Mouse (Mus musculus): ENCODE data around the gene Ror1. TPM values are rescaled to one million over a fixed set of nuclear protein-coding genes. Genes with fewer than 3 reads are reported as not detected.
A peak's percentile ranks its signal among the peaks of the same experiment; 100 is the strongest.

Ror1 gene
- total RNA-seq (2021) = 1 to 10 TPM; 3.6 to 3.7 TPM
- long read RNA-seq, experiment 1, partial matches to known transcripts = 1 of 2 reads
- long read RNA-seq, experiment 1, other reads (novel, unspliced or antisense) = 1 of 2 reads
- long read RNA-seq, experiment 2 = 0 reads

GRCm38 (mm10) chr4:100095685-100096595 lies at the start of gene Ror1:
Gene Ror1 (plus strand): TSS chr4:100095791.
- DNase-seq = peak; percentile 90 to 95

DNA sequence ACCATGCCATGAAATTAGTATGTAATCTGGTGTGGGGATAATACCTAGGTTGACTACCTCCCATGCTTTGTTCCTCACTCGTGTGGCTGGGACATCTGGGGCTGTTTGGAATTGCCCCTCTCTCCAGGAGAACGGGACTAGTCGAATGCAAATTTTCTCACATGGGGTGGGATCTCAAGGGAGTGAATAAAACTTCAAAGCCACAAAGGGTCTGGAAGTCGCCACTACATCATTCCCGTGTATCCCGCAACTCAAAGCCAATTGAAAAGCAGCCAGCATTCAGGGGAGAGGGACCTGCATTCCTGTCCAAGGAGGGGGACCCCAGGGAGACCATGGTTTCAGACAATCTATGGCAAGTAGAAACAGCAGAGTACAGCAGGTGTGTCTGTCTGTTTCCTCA lies 48.5 kb upstream of the Ror1 start:
- DNase-seq = no peak

DNA sequence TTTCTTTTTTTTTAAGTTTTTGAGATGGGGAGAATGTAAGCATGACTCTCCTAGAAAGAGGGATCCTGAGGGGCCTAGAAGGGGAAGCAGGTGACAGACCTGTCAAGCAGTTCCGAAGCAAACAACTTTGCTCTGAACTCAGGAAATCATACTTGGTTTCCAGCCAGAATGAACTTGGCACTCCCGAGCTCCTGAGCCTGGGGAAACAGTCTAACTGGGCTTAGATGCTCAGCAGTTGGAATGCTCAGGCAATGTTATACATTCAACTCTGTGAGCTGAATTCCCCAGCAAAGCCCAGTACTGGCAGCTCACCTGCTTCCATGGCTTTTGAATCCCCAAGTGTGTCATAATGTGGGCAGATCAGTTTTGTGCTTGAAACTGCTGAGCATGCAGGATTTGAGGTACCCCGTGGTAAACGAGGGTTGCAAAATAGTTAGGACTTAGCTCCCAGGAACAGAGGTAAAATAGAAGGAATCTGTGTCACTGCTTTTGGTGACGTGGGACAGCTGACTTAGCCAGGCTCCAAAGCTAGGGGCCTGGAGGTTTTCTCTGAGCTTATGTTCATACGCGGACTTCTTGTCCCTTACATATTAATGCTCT lies 47.1 kb upstream of the Ror1 start:
- DNase-seq = peak; percentile 39 to 43

DNA sequence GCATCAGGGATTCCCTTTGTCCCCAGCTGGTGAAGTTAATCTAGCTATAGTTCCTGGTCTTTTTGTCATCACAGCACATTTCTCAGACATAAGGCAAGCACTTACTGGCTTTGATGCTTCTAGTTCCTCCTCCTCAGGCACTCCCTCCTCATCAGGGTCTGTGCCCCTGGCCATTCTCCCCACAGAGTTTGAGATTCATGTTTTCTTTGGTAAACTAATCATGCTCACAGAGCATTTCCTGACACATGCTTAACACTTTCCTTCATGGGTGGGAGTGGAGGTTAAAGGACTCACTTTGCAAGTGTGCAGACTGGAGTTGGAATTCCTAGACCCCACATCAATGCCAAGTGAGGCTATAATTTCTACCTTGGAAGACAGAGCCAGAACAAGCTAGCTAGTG lies 43.8 kb upstream of the Ror1 start:
- no peak for DNase-seq

DNA sequence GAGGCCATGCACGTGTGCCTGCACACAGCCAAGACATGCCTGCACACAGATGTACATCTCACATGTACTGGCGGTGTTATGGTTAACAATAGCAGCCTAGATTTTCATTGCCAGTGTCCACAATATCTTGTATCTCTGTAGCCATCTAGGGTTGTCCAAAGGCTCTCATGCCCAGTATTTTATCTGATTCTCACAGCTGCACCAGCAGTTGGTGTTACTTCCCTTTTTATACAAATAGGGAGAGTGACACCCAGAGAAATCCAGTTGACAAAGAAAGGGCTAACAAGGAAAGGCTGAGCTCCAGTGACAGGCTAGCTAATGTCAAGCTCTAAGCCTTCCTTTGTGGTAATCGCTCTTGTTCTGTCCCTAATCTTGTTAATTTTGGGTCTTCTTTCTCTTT lies 43.3 kb upstream of the Ror1 start:
- no peak for DNase-seq

GRCm38 (mm10) chr4:100056046-100056445 lies 39.5 kb upstream of the Ror1 start:
- DNase-seq = peak in 1 of 2 experiments; percentile 59

DNA sequence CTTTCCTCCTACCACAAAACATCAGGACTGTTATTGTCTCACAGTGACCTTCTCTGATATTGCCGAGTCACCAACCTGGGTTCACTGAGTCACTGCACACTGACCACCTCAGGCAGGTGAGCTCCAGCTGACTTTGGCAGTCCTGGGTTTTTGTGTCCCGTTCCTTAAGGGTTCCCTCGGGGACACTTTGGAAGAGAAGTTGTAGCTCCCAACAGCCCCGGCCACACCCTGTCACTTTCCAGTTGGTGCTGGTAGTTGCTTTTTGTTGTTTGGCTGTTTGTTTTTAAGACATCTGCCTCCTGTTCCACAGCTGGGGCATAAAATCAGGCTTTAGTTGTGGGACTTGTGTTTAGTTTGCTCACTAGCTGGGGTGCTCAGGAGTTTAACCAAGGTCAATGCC lies 39.1 kb upstream of the Ror1 start:
- DNase-seq = peak; percentile 17 to 49

DNA sequence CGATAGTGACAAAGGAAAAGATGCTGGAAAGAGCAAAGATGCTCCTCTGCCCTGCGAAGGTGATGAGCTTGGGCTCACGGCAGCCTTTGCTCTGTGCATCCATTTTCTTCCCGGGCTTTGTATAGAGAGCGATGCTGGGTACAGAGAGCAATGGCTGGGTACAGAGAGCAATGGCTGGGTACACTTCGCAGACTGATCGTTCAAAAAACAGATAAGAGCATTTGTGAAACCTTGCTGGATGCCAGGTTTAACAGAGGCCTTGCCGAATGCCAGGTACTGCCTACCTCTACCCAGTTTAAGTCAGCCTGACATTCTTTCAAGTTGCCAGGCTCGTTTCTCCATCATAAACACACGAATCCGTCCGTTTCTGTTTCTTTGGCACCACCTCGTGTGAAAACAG lies 38.2 kb upstream of the Ror1 start:
- DNase-seq = no peak

GRCm38 (mm10) chr4:100058631-100059030 lies 37.0 kb upstream of the Ror1 start:
- no peak for DNase-seq

- no peak for DNase-seq
Observed at GRCm38 (mm10) chr4:100059811-100060210, 35.8 kb upstream of the Ror1 start.

DNA sequence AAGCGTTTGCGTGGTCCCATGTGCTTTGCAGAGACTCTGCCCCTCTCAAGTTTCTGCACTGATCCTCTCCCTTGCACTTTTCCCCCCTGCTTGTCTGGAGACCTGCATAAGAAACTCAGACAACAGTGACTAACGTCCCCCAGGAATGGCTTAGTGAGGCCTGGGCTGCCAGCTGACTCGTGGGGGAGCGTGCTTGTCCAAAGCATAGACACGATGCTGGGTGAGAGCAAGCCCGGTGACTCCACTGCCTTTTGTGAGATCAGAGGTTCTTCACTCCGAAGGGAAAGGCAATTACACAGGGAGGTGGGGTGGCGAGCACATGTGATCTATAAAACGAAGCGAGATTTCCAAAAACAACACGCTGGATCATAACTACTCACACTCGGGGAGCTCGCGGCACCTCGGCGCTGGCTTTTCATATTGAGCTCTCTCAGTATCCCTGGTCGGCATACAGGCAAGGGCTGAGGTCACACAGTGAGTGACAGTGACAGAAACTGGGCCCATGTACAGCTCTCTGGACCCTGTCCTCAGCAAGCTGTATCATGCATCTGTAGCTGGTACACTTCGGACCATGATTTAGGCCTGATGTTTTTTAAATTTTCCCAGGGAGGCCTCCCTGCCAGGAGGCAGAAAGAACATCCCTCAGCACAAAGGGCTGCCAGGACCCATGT lies 34.1 kb upstream of the Ror1 start:
- DNase-seq = no peak

GRCm38 (mm10) chr4:100065686-100066085 lies 29.9 kb upstream of the Ror1 start:
- DNase-seq = no peak

DNA sequence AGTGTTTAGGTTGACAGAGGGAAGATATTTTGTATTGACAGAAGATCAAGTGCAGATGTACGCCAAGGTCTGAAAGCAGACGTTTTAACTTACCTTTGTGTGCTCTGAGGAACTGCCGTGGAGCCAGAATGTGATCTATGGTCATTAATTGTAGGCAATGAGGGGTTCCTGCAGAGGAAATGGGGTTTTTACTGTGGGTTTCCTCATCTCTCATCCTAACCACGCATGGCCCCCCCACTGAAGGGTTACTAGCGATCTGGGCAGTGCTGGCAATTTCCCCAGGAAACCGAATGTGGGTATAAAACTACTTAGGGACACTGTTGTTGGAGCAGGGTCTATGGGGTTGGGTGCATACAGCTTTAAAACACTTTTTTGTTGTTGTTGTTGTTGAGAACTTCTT lies 25.5 kb upstream of the Ror1 start:
- no peak for DNase-seq

- DNase-seq = no peak
Observed at GRCm38 (mm10) chr4:100096596-100097181, 1.1 kb downstream of the Ror1 start.

GRCm38 (mm10) chr4:100097364-100097979 lies 1.9 kb downstream of the Ror1 start:
- no peak for DNase-seq

DNA sequence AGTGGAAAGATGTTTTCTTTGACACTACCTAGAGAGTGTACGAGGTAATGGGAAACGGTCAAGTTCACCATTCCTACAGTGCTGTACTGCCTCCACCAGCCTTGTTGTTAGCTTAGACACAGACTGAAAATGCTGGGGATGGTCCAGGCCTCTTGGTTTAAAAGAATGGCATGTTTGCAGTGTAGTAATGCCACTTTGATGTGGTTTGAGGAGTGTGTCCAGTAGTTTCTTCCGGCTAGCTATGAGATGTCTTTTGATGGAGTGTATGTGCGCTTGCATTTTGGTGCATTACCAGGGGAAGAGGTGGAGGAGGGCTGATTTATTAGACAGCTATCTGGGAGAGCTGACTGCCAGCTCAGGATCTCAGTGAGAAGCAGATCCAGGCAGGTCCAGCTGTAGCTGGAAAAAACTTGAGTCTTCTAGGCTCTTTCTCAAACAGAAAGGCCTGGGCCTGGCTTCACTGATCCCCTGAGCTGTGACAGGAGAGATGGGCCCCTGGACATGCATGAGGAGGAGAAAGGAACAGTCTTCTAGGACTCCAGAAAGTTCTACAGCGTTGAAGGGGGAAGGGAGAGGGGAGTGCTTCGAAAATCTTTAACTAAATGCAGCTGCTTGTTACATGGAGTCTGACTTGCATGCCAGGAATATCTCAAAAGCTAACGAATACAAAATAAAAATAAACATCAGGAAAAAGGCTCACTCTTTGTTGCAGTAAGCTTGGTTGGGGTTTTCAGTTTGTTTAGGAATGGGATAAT lies 5.7 kb downstream of the Ror1 start:
- DNase-seq = peak in 1 of 2 experiments; percentile 14

GRCm38 (mm10) chr4:100101844-100102243 lies 6.3 kb downstream of the Ror1 start:
- DNase-seq = no peak

DNA sequence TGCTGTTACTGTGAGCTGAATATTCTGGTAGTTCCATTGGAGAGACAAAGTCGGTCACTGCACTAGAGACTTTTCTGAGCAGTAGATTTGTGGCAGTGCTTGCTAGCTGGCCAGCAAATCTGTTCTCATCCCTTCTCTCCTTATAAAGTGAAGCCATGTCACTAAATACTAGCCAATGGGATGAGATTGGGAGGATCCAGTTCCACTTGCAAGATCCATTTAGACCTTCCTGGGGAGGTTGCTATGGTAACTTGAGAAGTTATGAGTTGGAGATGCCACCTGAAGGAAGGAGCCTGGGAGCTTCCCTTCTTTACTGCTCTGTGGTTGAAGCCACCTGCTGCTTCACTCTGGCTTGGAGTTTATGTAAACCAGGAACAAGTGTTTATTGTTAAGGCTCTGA lies 8.7 kb downstream of the Ror1 start:
- DNase-seq = no peak

GRCm38 (mm10) chr4:100107593-100107992 lies 12.0 kb downstream of the Ror1 start:
- DNase-seq = no peak

- DNase-seq = peak in 1 of 2 experiments; percentile 18
Observed at GRCm38 (mm10) chr4:100108551-100108950, 13.0 kb downstream of the Ror1 start.

GRCm38 (mm10) chr4:100114148-100114547 lies 18.6 kb downstream of the Ror1 start:
- peak; percentile 29 to 53 for DNase-seq
